Mouse (Mus musculus) T-helper 2 cell (primary cell): Measurements from ENCODE around the gene Tubgcp5.
"Not testable (repeated sequence)": the region's sequence is repeated elsewhere in the genome, so short reads cannot be mapped to it uniquely, and the experiment has no call there.

ENCODE experiments used
- in situ Hi-C: fragments of 300-600 bp; cut with MboI, MseI; formaldehyde crosslinking; loops from one replicate; pipeline ENCODE4 v1.15.1; 2025; ENCODE audit warnings: high pct_unique_total_duplicates

Gene Tubgcp5

DNA sequence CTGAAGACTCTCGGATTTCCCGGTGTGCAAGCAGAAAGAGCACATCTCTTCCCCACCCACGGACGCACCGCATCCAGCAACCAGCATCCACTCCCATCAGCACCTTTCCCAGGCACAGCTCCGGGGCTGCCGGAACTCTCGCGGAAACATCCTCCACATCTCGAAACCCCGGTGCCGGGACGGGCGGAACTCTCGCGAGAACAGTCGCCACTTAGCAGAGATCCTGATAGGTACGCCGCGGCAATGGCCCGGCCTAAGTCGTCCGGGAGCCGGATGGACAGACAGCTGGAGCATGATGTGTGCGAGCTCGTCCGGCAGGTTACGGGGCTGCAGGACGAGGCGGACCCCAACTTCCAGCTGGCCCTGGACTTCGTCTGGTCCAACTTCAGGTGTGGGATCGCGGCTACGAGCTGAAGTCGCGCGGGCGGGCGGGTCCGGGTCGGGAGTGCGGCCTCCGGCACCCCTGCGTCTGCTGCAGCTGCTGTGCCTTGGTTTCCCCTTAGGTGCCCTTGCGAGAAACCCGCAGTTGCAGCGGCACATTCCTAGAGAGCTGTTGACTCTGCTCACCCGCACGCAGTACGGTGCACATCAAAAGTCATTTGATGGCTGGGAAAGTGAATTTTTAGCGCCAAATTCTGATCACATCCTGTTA is at the start of gene Tubgcp5:
Tubgcp5 (plus strand) TSS at position 203 of the 652 bp plus-strand sequence.
- in situ Hi-C loops: no loop called here

DNA sequence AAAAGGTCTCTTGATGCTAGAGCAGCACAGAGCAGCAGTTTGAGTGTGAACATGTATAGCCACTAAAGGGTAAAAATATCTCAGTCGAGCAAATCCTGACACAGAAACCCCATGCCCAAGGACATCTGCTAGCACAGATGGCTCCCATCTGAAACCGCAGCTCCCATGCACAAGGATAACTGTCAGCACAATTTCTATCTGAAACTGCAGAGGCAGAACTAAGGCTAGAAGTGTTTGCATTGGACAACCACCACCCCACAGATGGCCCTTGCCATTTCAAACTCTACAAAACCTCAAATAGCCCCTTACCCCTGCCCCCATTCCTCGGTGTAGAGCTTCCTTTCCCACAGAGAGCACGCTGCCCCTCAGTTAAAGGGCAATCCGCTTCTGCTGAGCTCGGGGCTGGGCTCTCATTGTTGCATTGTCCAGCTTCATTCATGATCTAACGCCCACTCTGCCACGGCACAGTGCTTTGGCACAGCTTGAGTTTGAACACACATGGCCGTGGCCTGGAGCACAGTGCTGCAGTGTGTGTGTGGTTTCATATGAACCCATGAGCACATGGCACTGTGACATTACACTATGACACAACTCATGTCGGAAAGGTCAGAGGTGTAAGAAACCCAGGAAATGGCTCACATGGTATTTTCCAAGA is 49.3 kb upstream of the Tubgcp5 start:
- in situ Hi-C loops: no loop called here

DNA sequence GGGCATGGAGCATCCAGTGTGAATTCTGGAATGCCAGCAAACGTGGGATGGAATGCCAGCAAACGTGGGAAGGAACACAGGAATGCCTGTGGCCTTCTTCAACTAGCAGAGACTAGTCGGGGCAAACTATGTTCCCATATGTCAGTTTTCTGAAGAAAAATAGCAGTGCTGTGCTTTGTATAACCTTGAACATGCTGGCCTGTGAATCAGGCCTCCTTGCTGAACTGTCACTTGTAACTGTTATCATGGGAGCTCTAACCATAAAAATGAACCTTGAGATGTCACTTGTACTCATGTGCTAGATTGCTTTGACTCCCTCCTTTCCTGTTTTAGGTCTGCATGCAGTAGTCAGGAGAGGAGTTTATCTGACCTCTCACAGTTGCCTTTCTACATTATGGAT is 43.1 kb upstream of the Tubgcp5 start:
- in situ Hi-C loops: no loop called here

DNA sequence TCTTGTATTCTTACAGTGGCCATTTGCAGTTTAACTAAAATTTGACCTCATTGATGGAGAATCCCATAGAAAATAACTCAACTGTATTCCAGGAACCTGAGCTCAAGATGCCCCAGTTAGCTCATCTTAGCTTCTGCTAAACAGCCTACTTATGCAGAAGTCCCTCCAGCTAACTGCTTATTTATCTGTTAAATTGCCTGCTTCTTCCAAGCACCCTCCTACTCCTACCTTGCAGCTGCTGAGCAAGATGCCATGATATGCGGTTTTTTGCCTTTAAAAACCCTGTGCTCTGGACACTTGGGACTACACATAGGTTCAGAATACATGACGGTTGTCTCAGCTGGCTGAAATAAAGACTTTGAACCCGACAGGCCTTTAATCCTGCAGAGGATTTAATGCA is 34.6 kb upstream of the Tubgcp5 start:
- in situ Hi-C loops: no loop called here

DNA sequence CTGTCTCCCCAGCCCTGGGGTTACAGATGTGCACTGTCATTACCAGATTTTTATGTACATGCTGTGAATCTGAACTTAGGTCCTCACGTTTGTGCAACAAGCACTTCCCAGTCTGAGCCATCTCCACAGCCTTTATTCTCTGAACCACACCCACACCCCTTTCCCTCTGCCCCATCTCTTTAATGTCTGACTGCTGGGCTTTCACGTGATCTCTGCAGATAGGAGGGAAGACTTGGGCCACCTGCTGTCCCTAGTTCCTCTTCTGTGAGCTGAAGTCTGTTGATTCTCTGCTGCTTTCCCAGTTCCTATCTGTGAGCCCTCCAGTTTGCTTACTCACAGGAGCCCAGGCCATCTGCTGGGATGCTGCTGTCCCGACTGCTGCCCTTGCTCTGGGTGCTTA is 26.0 kb upstream of the Tubgcp5 start, which contains the start of gene Siglech:
Siglech (plus strand) TSS at position 253 of the 400 bp plus-strand sequence.
- in situ Hi-C loops: no loop called here

DNA sequence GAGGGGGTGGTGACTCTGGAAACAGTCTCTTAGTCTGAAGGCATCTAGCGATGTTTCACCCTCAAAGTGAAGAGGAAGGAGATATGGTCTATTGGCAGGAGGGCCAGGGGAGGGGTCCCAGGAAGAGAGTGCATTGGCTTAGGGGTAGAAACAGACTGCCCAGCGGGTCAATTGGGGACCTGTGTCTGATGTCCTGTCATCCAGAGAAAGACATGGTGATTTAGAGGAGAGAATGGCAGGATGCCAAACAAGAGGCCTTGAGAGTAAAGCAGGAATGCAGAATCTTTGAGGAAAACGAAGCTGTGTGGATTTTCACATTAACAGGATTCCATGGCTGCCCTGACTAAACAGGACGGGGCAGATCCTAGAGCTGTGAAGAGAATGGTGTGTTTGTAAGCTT is 13.9 kb upstream of the Tubgcp5 start:
- in situ Hi-C loops: no loop called here

DNA sequence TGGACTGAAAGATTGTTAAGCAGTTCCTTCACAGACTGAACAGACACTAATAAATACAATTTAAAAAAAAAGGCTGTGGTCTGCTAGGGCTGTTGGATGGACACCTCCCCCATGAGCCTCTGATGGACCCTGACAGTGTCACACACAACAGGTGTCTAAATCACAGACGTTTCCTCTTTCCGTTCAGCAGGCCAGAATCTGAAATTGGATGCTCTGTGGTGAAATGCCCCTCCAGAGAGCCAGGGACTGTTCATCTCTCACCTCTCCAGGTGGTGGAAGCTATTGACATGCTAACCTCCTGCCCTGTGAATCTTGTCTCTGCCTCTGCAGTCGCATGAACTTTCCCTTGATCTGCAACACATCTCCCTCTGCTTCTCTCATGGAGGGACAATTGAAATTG is 11.5 kb upstream of the Tubgcp5 start:
- in situ Hi-C loops: no loop called here

DNA sequence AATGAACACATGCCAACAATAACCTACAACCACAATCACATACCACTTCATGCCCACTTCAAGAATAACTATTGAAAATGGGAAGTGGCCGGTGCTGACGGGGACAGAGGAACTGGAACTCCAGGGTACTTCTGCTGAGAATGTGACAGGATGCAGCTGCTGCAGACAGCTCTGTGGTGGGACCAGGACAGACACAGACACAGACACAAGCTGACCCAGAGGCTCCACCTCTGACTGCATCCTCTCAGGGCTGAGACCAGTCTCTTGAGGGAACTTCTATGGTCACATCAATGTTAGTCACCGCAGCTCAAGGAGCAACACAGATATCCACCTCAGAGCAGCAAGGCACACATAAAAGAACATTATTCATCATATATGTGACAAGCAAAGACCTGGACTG is 9.4 kb upstream of the Tubgcp5 start:
- in situ Hi-C loops: no loop called here

DNA sequence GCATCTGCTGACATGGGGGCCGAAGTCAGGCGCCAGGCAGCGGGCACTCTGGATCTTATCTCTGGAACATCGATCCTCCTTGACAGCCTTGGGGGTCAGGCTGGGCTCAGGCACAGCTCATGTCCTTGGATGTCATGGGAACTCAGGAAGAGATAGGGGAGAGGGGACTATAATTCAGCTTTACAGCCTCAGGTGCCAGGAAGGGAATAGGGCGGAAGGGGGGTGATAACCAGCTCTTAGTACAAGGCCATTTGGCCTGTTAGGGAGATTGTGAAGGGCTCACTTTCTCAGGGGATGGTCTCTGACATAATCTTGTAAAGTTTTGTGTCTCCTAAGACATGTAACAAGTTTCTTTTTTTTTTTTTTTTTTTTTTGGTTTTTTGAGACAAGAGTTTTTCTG is 3.4 kb upstream of the Tubgcp5 start:
- in situ Hi-C loops: not testable (repeated sequence)

DNA sequence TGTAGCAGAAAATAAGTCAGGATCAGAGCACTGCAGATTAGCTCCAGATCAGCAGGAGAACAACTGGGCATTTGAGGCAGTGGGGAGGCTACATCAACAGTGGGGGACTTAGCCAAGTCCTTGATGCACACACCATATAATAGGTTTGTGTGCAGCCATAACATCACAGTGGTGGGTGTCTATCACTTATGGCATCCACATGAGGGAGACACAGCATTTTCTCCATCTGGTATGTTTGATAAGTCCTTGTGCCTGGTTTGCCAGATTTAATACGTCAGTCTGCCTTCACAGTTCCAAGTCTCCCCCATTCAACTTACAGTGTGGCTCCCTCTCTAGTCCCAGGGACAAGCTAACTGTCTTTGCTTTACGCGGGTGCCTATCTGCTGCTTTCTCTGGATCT is 1.7 kb upstream of the Tubgcp5 start:
- in situ Hi-C loops: no loop called here

DNA sequence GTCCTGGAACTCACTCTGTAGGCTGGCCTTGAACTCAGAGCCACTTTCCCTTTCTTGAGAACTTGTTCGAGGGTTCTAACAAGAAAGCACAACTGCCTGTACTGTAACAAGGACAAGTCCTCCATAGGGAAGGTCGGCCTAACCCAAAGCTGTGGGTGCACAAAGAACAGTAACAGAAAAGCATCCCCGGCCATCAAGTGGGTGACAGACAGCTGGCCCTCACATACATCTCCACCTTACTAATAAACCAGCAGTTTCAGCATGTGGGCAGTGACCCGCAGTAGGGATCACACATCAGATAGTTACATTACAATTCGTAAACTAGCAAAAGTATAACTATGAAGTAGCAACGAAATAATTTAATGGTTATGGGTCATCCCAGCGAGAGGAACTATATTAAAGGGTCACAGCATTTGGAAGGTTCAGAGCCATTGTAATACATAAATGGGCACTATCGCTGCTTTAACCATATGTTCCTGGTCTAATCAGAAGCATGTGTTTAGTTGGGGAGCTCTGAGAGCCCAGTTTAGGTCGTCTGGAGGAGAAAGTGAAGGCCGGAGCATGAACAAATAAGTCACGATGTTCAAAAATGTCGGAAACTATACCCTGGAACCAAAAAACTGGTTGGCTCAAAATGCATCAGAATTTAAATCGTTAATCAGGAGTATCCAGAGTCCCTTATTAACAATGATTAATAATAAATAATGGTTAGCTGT is 560 bp upstream of the Tubgcp5 start:
- in situ Hi-C loops: no loop called here

DNA sequence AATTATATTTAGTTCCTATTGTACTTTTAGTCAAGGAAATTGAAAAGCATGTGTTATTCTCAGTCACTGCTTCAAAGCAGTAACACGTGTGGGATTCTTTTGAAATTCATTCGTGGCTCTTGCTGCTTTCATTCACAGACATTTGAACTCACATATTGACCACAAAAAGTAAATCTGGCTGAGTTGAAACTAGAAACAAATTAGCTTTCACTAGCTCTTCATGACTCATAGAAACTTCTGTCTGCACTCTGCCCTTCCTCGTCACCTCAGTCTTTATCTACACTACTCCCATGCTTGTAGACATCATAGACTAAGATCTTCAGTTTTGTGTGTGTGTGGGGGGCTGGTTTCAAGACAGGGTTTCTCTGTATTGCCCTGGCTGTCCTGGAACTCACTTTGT is 6.0 kb downstream of the Tubgcp5 start:
- in situ Hi-C loops: loop anchor here (10.0 kb wide), 1 partner anchor 165 kb away; the partner anchor contains the start of gene Nipa2

DNA sequence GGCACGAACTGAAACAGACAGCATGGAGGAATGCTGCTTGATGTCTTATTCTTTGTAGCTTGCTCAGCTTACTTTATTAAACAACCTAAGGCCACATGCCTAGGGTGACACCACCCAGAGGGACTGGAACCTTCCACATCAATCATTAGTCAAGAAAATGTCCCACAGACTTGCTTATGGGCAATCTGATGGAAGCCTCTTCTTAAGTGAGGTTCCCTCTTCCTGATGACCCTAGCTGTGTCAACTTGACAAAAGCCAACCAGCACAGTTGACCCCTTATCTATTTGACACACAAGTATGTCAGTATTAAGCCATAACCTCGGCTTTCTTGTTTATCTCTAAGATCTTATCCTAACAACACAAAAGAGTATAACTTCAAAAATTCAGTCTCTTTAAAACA is 16.0 kb downstream of the Tubgcp5 start:
- in situ Hi-C loops: loop anchor here (10.0 kb wide), 1 partner anchor 155 kb away; the partner anchor contains the start of gene Nipa2

DNA sequence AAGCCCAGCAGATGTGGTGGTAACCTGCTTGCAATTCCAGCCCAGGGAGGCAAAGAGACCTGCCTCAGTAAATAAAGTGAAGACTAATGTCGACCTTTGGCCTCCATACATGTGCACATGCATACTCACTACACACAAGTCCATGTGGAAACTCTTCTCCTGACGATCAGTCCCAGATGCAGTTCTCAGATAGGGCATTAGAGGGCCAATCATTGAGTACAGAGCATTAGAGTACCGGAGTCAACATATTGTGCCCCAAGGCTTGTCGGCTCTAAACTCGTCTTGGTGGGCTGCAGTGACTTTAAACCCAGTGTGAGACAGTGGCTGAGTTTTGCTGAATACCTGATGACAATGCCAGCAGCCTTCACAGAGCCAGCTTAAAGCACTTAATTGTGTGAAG is 30.5 kb downstream of the Tubgcp5 start:
- in situ Hi-C loops: no loop called here

DNA sequence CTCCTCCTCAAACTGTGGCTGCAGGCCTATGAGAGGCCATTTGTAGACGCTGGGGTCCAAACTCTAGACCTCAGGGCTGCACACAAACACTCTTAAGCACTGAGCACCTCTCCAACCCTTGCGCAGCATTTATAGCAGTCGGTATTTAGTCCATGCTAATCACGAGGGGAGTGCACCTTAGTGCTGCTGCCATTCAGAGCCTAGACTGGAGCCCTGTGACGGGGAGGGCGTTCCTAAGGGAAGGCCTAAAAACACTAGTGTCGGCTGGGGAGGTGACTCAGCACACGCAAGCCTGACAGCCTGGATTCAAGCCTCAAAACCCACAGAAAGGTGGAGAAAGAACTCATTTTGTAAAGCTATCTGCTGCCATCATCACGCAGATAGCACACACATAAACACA is 33.6 kb downstream of the Tubgcp5 start:
- in situ Hi-C loops: no loop called here

DNA sequence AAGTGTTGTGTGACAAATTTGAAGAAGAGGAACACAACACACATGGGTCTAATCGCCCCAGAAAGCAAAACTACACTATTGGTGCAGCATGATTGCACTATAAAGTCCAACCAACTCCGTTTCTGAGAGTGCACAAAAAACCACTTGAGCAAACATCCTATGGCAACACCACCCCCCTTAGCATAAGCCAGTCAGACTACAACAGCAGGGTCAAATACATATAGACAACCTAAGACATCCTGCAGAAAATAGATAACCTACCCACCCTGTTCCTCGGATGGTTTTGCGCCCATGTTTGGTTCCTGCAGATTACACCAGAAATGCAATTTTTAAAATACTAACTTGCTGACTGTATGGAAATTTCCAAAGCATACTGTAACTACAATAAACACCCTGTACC is 42.9 kb downstream of the Tubgcp5 start:
- in situ Hi-C loops: no loop called here

DNA sequence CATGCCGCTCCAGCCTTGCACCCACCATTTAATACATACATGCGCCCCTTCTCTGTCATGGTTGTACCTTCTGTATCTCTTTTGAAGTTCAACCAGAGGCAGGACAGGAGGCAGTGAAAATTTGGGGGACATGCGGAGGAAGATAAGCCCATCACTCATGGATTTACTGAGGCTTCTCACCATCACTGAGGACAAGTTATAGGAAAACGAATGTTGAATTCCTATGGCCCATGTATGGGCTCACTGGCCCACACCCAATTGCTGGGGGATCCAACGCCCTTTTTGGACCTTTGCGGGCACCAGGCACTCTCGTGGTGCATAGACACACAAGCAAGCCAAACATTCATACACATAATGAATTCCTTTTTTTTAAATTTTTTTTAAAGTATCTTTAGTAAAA is 47.5 kb downstream of the Tubgcp5 start, which contains the start of gene Cyfip1:
Cyfip1 (plus strand) TSS at position 301 of the 400 bp plus-strand sequence.
- in situ Hi-C loops: no loop called here

DNA sequence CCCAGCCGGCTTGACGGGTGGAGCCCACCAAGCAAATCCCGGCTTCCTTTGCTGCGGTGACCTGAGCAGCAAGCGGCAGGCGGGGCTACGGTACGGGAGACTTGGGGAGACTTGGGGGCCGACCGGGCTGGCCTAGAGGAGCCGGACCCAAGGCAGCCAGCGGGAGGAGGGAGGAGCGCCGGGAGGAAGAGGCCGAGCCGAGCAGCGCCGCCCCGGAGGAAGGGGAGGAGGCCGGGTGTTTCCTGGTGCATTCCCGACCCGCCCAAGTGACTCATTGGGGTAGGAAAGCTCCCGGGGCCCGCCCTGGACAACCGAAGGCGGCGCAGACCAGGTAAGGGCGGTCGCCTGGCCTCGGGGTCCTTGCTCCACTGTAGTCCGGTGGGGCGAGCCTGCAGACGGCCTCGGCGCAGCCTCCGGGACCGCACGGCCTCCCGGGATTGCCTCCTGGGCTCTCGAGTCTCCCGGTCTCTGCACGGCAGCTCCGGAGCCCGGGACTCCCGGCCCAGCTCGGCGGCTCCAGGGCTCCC is 48.1 kb downstream of the Tubgcp5 start:
- in situ Hi-C loops: no loop called here

DNA sequence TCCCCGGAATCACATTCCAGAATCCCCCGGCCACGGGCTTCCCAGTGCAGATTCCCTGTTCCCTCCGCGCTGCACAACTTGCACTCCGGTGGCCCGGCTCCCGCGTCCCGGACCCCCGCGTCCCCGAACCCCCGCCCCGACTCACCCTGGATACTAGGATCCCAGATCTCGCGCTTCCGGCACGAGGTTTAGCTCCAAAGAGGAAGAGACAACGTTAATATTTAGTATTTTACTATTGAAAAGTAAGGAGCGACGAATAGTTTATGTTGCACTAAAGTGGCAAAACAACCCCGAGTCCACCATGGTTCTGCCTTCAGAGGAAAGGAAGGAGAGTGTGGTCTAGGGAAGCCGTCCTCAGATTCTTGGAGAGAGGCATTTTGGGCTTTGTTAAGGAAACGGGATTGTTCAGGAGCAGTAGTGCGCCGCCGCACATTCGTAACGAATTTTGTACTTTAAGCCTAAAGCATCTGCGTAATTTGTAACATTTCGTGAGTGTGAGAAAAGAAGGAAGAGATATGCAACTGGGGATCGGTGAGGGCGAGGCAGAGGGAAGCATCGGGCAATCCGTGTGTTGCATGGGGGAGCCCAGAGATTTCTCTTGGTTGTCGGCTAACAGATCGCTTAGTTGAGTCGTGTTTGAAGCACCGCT is 48.7 kb downstream of the Tubgcp5 start:
- in situ Hi-C loops: no loop called here

DNA sequence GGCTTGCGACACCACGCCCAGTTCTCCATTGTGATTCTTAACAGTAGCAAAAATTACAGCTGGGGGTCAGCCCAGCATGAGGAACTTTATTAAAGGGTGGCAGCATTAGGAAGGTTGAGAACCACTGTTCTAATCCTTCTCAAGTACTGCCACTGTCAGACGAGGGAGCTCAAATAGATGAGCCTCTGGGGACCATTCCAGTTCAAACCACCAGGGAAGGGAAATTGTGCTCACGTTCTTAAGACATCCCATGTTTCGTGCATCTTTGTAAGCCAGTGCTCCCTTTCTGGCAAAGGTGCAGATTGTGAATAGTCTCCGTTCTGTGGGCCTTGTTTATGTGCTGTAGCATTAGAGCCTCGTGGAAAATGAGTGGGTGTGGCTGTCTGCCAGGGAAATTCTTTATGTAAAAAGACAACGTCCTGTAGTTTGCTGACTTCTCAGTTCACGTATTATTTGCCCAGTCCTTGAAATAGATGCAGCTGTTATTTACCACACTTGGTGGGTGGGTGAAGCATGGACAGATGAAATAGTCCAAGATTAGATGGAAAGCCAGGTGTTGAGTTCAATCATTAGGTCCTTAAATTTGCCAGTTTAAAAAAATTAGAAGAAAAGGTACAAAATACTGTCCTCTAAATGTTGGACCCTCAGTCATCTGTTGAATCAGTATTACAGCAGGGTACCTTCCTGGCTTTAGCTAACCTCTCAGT is 52.8 kb downstream of the Tubgcp5 start:
- in situ Hi-C loops: no loop called here

DNA sequence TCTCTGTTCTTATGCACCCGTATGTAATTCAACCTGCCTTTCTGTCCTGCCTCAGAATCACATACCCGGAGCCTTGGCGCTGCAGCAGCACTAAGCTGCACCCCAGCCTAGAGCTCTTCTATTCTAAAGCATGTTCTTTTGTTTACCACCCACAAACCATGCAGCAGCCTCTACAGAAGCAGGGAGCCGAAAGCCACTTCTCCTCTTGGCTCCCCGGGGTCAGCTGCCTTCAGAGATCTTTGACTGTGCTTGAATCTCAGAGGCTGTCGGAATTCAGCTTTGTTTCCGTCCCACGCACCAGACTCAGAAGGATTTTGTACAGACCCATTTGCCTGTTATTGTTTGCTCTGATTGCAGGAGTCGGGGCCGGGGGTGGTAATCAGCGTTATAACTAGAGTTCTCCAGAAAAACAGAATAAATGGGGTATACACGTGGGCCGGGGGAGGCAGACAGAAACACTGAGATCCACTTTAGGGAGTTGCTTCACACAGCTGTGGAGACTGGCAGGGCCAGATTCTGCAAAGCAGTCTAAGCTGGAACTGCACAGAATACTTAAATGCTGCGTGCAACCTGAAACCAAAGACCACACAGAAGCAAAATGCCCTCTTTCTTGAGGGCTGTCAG is 56.1 kb downstream of the Tubgcp5 start:
- in situ Hi-C loops: no loop called here
